Mouse (Mus musculus) T-helper 1 cell (primary cell): ENCODE results near the gene Kmt2a.
"Not testable (repeated sequence)": the region's sequence is repeated elsewhere in the genome, so short reads cannot be mapped to it uniquely, and the experiment has no call there.

Source experiments
- in situ Hi-C: fragments of 300-600 bp; cut with MboI, MseI; formaldehyde crosslinking; loops from one replicate; pipeline ENCODE4 v1.15.1; 2025; ENCODE audit warnings: high pct_unique_total_duplicates

The Kmt2a gene

GRCm38 (mm10) chr9:44819920-44820827, 60.9 kb downstream of the Kmt2a start:
- in situ Hi-C loops: loop anchor here (5.0 to 10.0 kb wide), 2 partner anchors 203 to 1395 kb away; no protein-coding TSS in a partner anchor

- in situ Hi-C loops: loop anchor here (10.0 kb wide), 1 partner anchor 1397 kb away; no protein-coding TSS in a partner anchor
These were observed 63.6 kb downstream of the Kmt2a start for GRCm38 (mm10) chr9:44817522-44817921.

- in situ Hi-C loops: loop anchor here (5.0 to 10.0 kb wide), 2 partner anchors 67 to 1401 kb away; no protein-coding TSS in a partner anchor
These were observed 66.9 kb downstream of the Kmt2a start for GRCm38 (mm10) chr9:44814179-44814578.

GRCm38 (mm10) chr9:44810316-44810715, 70.8 kb downstream of the Kmt2a start:
- in situ Hi-C loops: loop anchor here (5.0 to 10.0 kb wide), 2 partner anchors 63 to 1404 kb away; no protein-coding TSS in a partner anchor

- in situ Hi-C loops: no loop called here
These were observed 73.3 kb downstream of the Kmt2a start for GRCm38 (mm10) chr9:44807778-44808177.

GRCm38 (mm10) chr9:44807141-44807540, 74.0 kb downstream of the Kmt2a start:
- in situ Hi-C loops: no loop called here

GRCm38 (mm10) chr9:44805536-44805935, 75.6 kb downstream of the Kmt2a start:
- in situ Hi-C loops: no loop called here

GRCm38 (mm10) chr9:44804678-44805077, 76.4 kb downstream of the Kmt2a start:
- in situ Hi-C loops: no loop called here

GRCm38 (mm10) chr9:44802808-44803450, 78.2 kb downstream of the Kmt2a start, which contains the start of gene Ttc36:
TSS of gene Ttc36 (minus strand) at chr9:44803072.
- in situ Hi-C loops: no loop called here

- in situ Hi-C loops: no loop called here
These were observed 79.4 kb downstream of the Kmt2a start for GRCm38 (mm10) chr9:44801669-44802068.

- in situ Hi-C loops: no loop called here
These were observed 81.2 kb downstream of the Kmt2a start for GRCm38 (mm10) chr9:44799958-44800324.

GRCm38 (mm10) chr9:44799102-44799957, 81.8 kb downstream of the Kmt2a start, which contains the start of gene Tmem25:
TSS of gene Tmem25 (minus strand) at chr9:44799307.
- in situ Hi-C loops: no loop called here

- in situ Hi-C loops: no loop called here
These were observed 82.8 kb downstream of the Kmt2a start for GRCm38 (mm10) chr9:44798298-44798697.

GRCm38 (mm10) chr9:44792842-44793241, 88.3 kb downstream of the Kmt2a start:
- in situ Hi-C loops: no loop called here

- in situ Hi-C loops: no loop called here
These were observed 108.1 kb downstream of the Kmt2a start for GRCm38 (mm10) chr9:44772750-44773651.

- in situ Hi-C loops: no loop called here
These were observed 108.7 kb downstream of the Kmt2a start for GRCm38 (mm10) chr9:44772392-44772749.

- in situ Hi-C loops: no loop called here
These were observed 109.7 kb downstream of the Kmt2a start for GRCm38 (mm10) chr9:44771376-44771775.

GRCm38 (mm10) chr9:44768029-44768394, 113.1 kb downstream of the Kmt2a start:
- in situ Hi-C loops: not testable (repeated sequence)

- in situ Hi-C loops: no loop called here
These were observed 113.7 kb downstream of the Kmt2a start, which contains the start of the genes Arcn1 and Ift46 for GRCm38 (mm10) chr9:44767101-44768028. TSS of gene Arcn1 (minus strand) at chr9:44767845. TSS of gene Ift46 (plus strand) at chr9:44767908.
